Mouse (Mus musculus): ENCODE data around the gene Smpdl3b.

DNA sequence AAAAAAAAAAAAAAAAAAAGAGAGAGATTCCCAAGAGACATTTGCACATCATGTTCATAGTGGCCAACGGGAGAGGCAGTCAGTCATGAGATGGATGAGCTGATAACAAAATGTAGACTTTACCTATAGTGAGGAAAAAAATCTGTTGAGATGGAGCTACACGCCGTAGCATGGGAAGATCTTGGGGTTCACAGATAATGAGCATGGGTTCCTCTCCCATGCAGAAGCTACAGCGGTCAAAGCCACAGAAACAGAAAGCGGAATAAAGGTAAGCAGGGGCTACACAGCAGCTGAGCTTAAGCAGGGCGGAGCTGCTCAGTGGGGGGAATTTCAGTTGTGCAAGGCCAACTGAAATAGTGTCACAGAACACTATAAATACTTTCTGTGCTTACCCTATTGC lies 47.3 kb upstream of the Smpdl3b start:
- TF ChIP-seq CTCF (IDR thresholded peaks at IDR 0.05; ENCODE audit: insufficient read depth, low read depth, low read length) (no peak), POLR2A (IDR thresholded peaks at IDR 0.05; ENCODE audit: insufficient read depth, low read depth, low read length) (no peak)
